Mouse (Mus musculus): ENCODE data around the gene Dync1i2.

Dync1i2 gene

GRCm38 (mm10) chr2:71270085-71270484 is 58.6 kb downstream of the Dync1i2 start:
- DNase-seq (ENCODE audit: low spot score) = no peak

DNA sequence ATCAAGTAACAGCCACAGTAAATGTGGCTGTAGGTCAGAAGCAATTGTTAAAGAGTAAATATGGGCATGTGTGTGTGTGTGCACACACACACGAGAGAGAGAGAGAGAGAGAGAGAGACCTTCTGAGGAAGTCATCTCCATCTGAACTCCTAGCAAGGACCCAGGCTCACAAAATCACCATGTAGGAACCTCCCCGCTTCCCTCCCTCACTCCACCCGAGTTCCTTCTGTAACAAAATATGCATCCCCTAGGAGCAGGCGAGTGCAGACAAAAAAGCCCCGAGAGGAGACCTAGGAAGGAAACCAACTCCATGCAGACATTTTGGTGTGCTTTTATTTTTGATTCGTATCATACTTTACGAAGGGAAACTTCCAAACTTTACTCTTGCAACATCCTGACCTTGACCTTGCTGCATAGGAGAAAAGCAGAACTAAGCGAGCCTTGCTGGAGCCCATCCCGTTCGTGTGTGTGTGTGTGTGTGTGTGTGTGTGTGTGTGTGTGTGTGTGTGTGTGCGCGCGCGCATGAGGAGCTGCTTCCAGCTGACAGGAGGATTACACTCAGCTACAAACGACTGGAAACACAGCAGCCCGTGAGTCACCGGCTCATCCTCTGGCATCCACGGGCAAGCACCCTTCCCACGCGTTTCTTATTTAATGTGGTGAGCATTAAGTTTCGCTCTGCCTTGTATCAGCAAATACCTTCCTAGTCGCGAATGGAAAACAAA is 62.6 kb downstream of the Dync1i2 start:
- no peak for DNase-seq (ENCODE audit: low spot score)

DNA sequence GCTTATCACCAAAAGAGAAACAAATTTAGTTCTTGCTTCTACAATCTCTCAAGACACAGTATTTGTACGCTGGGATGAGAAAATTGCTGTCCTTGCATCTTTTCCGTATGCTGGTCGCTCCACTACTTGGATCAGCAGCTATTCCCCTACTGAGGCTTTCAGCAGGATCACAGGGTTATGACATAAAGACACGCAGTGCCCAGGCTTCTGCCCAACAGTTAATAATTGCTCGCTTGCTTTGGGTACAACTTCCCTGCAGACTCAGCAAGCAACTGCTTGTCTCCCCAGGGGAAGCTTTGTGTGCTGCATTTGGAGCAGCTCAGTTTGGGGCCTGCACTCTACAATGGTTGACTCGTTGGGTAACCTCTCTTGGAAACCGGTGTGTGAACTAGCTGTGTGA is 64.2 kb downstream of the Dync1i2 start:
- DNase-seq (ENCODE audit: low spot score) = no peak

DNA sequence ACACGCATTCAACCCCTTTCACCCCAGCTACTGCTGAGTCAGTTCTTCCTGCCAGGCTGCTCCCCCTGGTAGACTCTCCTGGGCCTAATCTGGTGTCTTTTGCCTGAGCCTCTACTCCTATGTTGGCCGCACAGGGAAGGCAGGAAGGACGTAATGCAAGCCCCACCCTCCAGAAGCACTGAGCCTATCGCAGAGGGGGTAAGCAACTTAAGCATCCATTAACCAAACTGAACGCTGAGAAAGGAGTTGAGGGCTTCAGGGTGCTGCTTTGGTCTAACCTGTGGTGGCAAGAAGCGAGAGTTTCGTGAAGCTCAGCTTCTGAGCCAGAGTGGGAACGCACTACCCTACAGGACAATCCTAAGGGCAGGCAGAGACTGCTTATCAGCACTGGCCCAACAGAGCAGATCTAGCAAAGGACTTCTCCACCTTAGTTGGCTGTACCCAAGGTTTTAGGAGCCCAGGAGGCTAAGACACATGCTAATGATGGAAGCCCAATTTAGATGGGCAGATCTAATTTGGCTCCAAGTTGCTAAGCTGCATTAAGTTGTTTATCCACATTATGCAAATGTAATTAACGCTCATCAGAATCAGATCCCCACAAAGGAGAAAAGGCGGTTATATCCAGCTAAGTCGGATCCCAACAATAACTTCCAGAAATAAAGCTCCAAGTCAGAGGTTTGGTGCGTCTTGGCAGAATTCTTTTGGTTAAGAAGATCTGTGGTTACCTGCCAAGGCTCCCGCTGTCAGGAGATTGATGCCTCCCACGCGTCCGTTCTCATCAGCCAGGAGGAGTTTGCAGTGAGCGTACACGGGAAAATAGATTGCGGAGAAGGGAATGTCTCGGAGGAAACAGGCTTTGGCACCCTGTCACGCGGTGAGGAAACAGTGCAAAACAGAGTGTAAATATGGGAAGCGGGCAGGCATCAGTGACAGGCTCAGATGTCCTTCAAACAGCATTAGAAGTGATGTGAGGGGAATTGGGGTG is 67.6 kb downstream of the Dync1i2 start:
- DNase-seq (ENCODE audit: low spot score) = no peak

GRCm38 (mm10) chr2:71281981-71282380 is 70.5 kb downstream of the Dync1i2 start:
- DNase-seq (ENCODE audit: low spot score) = no peak

DNA sequence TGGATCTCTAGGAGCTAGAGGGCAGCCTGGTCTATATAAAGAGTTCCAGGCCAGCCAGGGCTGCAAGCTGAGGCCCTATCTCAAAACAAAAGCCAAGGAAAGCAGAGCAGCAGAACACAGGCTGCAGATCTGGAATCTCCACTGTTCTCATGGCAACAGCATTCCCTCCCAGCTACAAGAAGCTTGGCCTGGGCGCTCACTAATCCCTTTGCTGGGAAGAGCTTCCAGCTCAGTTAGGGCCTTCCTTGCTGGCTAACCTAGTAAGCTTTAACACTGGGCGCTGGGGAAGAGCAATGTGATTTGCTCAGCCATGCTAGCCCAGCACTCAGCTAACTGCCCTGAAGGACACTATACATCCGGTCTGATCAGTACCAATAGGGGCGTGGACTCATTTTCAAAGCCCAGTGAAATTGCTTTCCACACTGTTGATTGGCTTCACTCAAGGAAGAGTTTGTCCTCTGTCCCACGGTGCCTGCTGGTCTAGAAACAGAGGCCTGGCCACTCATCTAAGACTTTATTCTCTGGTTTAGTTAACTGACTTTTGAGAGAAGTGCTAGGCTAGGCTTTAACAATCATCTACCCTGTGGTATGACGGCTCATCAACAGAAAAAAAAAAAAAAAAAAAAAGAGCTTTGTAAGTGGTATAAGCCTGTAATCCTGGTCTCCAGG is 78.7 kb downstream of the Dync1i2 start:
- peak; percentile 41 for DNase-seq (ENCODE audit: low spot score)

- DNase-seq (ENCODE audit: low spot score) = peak; percentile 53
Measured at GRCm38 (mm10) chr2:71291566-71291965, 80.1 kb downstream of the Dync1i2 start.

GRCm38 (mm10) chr2:71293983-71294382 is 82.5 kb downstream of the Dync1i2 start:
- no peak for DNase-seq (ENCODE audit: low spot score)

GRCm38 (mm10) chr2:71294489-71294888 is 83.0 kb downstream of the Dync1i2 start:
- DNase-seq (ENCODE audit: low spot score) = no peak

GRCm38 (mm10) chr2:71295844-71296243 is 84.3 kb downstream of the Dync1i2 start:
- no peak for DNase-seq (ENCODE audit: low spot score)

GRCm38 (mm10) chr2:71297501-71297900 is 86.0 kb downstream of the Dync1i2 start:
- DNase-seq (ENCODE audit: low spot score) = no peak

DNA sequence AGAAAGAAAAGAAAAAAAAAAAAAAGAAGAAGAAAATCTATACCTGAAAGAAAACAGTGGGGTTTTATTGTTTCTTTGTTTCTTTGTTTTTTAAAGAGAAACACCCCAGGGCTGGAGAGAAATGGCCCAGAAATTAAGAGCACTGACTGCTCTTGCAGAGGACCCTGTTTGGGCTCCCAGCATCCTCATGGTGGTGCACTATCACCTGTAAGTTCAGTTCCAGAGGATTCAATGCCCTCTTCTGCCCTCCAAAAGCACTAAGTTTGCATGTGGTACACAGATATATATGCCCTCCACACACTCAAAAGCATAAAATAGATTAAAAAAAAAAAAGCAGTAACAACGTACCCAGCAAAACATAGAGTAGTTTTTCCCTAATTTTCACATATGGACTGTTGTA is 87.2 kb downstream of the Dync1i2 start:
- no peak for DNase-seq (ENCODE audit: low spot score)

DNA sequence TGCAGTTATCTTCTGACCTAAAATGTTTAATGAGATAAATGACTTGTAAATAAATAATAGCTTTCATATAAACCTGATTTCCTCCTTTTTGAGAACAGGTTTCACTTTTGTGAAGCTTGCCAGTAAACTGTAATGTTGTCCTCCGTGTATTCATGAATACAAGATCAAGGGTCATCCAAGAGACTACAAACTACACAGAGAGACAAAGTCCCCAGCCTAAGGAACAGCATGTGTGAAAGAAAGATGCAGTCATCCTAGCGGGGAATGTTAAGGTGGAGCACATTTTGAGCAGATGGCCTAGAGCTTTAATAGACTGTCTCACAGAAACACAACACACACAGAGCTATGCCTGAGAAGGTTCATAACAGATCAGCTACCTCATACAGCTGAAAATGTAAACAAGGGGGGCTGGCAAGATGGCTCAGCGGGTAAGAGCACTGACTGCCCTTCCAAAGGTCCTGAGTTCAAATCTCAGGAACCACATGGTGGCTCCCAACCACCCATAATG is 90.7 kb downstream of the Dync1i2 start:
- DNase-seq (ENCODE audit: low spot score) = no peak

GRCm38 (mm10) chr2:71303221-71303620 is 91.7 kb downstream of the Dync1i2 start:
- peak; percentile 31 for DNase-seq (ENCODE audit: low spot score)

DNA sequence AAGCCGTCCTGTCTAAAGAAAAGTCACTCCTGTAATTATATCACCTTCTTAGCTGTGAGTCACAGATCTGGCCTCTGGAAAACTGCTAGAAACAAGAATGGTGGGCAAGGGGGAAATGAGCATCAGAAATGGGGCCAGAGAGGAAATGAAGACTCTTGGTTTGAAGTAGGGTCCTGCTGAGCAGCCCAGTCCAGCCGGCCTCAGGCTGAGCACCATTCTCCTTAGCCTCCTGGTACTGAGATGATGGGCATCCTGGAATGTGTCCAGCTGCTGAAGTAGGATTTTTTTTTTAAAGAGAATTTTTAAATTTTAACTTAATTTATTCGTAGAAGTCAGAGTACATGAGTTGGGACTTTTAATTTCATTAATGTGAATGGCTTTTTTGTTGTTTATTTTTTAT is 93.3 kb downstream of the Dync1i2 start:
- DNase-seq (ENCODE audit: low spot score) = peak; percentile 39

DNA sequence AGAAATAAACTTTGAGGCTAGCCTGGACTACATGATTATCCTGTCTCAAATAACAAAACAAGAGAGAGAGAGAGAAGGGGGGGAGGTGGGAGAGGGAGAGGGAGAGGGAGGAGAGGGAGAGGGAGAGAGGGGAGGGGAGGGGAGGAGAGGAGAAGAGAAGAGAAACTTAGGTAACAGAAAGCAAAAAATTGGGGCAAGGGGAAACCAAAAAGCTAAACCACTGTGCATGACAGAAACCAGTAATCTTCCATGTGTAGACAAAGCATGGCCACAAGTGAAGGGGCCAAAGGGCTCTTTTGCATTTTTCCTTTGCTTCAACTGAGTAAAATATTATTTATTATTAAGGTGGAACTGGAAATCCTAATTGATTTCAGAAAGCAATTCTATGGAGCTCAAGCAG is 94.9 kb downstream of the Dync1i2 start:
- no peak for DNase-seq (ENCODE audit: low spot score)

GRCm38 (mm10) chr2:71309726-71310125 is 98.2 kb downstream of the Dync1i2 start:
- no peak for DNase-seq (ENCODE audit: low spot score)

DNA sequence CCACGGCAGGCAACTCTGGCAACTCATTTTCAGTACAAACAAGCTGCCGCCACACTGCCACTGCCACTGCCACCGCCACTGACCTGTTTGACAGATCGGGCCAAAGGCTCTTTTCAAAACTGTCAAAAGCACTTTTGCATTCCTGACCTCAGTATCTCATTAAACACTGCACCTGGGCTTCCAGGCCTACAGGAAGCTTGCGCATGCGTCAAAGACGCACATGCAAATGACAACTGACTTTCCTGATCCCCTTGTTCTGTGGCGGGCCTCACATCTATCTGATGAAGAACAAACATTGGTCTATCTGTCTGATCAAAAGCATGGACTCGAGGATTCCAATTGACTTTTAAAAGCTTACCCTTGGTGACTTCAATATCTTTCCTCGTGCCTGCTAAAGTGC is 100.6 kb downstream of the Dync1i2 start:
- DNase-seq (ENCODE audit: low spot score) = no peak
